Mouse (Mus musculus) limb, embryonic 13.5 days (tissue): ENCODE measurements at regions not wholly inside any gene's neighbourhood (a gene's known extent, or its start where the extent isn't known, plus 50 kb on each side); places are given as distances from the start of the nearest gene placed in this dataset.
A peak's percentile ranks its signal among the peaks of the same experiment; 100 is the strongest.

Experiments used
- ATAC-seq: fragments of 200-750 bp; cut with Nextera tagmentation; 2 replicates; pipeline ENCODE4 v1.8.0; 2017; ENCODE audit warnings: low read depth, moderate number of reproducible peaks, moderate TSS enrichment; ENCODE audit not compliant: low FRiP score
- H3K27ac ChIP-seq: fragments of 300-500 bp; sonication (generic); 2 replicates; pipeline ENCODE4 v1.5.1; 2015; ENCODE audit warnings: inconsistent platforms, mild to moderate bottlenecking, moderate library complexity
- H3K27me3 ChIP-seq: fragments of 300-500 bp; sonication (generic); 2 replicates; pipeline ENCODE4 v1.6.1; 2015; ENCODE audit warnings: mild to moderate bottlenecking, inconsistent platforms
- H3K36me3 ChIP-seq: fragments of 300-500 bp; sonication (generic); 2 replicates; pipeline ENCODE4 v1.6.1; 2015; ENCODE audit warnings: inconsistent platforms, mild to moderate bottlenecking, moderate library complexity
- H3K4me1 ChIP-seq: fragments of 300-500 bp; sonication (generic); 2 replicates; pipeline ENCODE4 v1.6.1; 2015; ENCODE audit warnings: inconsistent platforms
- H3K4me2 ChIP-seq: fragments of 300-500 bp; sonication (generic); replicated peaks from 2 replicates; pipeline ENCODE4 v1.6.1; 2015; ENCODE audit warnings: inconsistent platforms, mild to moderate bottlenecking, moderate library complexity
- H3K4me3 ChIP-seq: fragments of 300-500 bp; sonication (generic); 2 replicates; pipeline ENCODE4 v1.5.1; 2015; ENCODE audit warnings: moderate library complexity, mild to moderate bottlenecking, inconsistent platforms
- H3K9ac ChIP-seq: fragments of 300-500 bp; sonication (generic); 2 replicates; pipeline ENCODE4 v1.6.1; 2015; ENCODE audit warnings: mild to moderate bottlenecking, inconsistent platforms
- H3K9me3 ChIP-seq: fragments of 300-500 bp; sonication (generic); 2 replicates; pipeline ENCODE4 v1.6.1; 2016; ENCODE audit warnings: inconsistent platforms
- WGBS: fragments of 180-500 bp; shearing (Covaris S2); methylation state at CpG from one replicate; pipeline ENCODE4 v1.1.7; 2015; 5-methylcytosine and 5-hydroxymethylcytosine counted together

GRCm38 (mm10) chr3:59451084-59451483 is 106.9 kb upstream of the Igsf10 start:
- H3K4me1 ChIP-seq = peaks cover 15% of the 10 kb centered on the region

GRCm38 (mm10) chr3:59423621-59424020 is 79.4 kb upstream of the Igsf10 start:
- Histone ChIP-seq H3K27me3 (no peaks in the 10 kb centered on the region), H3K36me3 (no peaks in the 10 kb centered on the region), H3K4me2 (no peak overlapping the region), H3K27ac (no peak overlapping the region), H3K4me1 (no peaks in the 10 kb centered on the region), H3K9ac (no peak overlapping the region), H3K4me3 (no peak overlapping the region), H3K9me3 (no peaks in the 10 kb centered on the region)
- no peak for ATAC-seq
- 93% methylated on average over 2 of the region's 2 CpGs for WGBS

More at GRCm38 (mm10) chr3:59451084-59451483, 106.9 kb upstream of the Igsf10 start:
- Histone ChIP-seq H3K4me2 (no peak overlapping the region), H3K27ac (peak overlapping the region; percentile 39; the same call in 1 of the 2 replicates), H3K9ac (no peak overlapping the region), H3K4me3 (no peak overlapping the region), H3K36me3 (no peaks in the 10 kb centered on the region), H3K9me3 (no peaks in the 10 kb centered on the region), H3K27me3 (no peaks in the 10 kb centered on the region)
- WGBS = 16% methylated on average over 3 of the region's 3 CpGs
- peak; percentile 76 for ATAC-seq

- Histone ChIP-seq H3K36me3 (no peaks in the 10 kb centered on the region), H3K4me2 (no peak overlapping the region), H3K9me3 (no peaks in the 10 kb centered on the region), H3K27me3 (no peaks in the 10 kb centered on the region), H3K27ac (no peak overlapping the region), H3K9ac (no peak overlapping the region), H3K4me3 (no peak overlapping the region), H3K4me1 (no peaks in the 10 kb centered on the region)
- no peak for ATAC-seq
- 85% methylated on average over 1 of the region's 1 CpGs for WGBS
Observed at GRCm38 (mm10) chr3:59409131-59409530, 64.9 kb upstream of the Igsf10 start.

- no peaks in the 10 kb centered on the region for H3K4me1 ChIP-seq
- no peaks in the 10 kb centered on the region for H3K27me3 ChIP-seq
- H3K4me2 ChIP-seq = no peak overlapping the region
- H3K27ac ChIP-seq = no peak overlapping the region
- H3K36me3 ChIP-seq = no peaks in the 10 kb centered on the region
- no peak for ATAC-seq
- H3K4me3 ChIP-seq = no peak overlapping the region
- 82% methylated on average over 3 of the region's 3 CpGs for WGBS
- H3K9ac ChIP-seq = no peak overlapping the region
- no peaks in the 10 kb centered on the region for H3K9me3 ChIP-seq
Observed at GRCm38 (mm10) chr3:59406035-59406434, 61.8 kb upstream of the Igsf10 start.

- no peak overlapping the region for H3K4me2 ChIP-seq
- no peak overlapping the region for H3K4me3 ChIP-seq
- ATAC-seq = no peak
- no peaks in the 10 kb centered on the region for H3K27me3 ChIP-seq
- no peak overlapping the region for H3K27ac ChIP-seq
- no peaks in the 10 kb centered on the region for H3K36me3 ChIP-seq
- H3K9me3 ChIP-seq = no peaks in the 10 kb centered on the region
- WGBS = 69% methylated on average over 5 of the region's 5 CpGs
- H3K4me1 ChIP-seq = no peaks in the 10 kb centered on the region
- H3K9ac ChIP-seq = no peak overlapping the region
Observed at GRCm38 (mm10) chr3:59401856-59402255, 57.7 kb upstream of the Igsf10 start.

GRCm38 (mm10) chr3:59401425-59401824 is 57.2 kb upstream of the Igsf10 start:
- no peak for ATAC-seq
- no peaks in the 10 kb centered on the region for H3K36me3 ChIP-seq
- no peak overlapping the region for H3K4me3 ChIP-seq
- no peak overlapping the region for H3K9ac ChIP-seq
- H3K4me1 ChIP-seq = no peaks in the 10 kb centered on the region
- no peak overlapping the region for H3K27ac ChIP-seq
- 82% methylated on average over 4 of the region's 4 CpGs for WGBS
- H3K27me3 ChIP-seq = no peaks in the 10 kb centered on the region
- H3K4me2 ChIP-seq = no peak overlapping the region
- H3K9me3 ChIP-seq = no peaks in the 10 kb centered on the region
